Mouse (Mus musculus) embryonic facial prominence, embryonic 13.5 days (tissue): ENCODE results near the gene Epha3. TPM values are rescaled to one million over a fixed set of nuclear protein-coding genes. Genes with fewer than 3 reads are reported as not detected.

Experiments
- ATAC-seq: fragments of 200-750 bp; cut with Nextera tagmentation; 2 replicates; pipeline ENCODE4 v1.8.0; 2017; ENCODE audit warnings: low read depth; ENCODE audit not compliant: insufficient number of reproducible peaks, insufficient read depth, low FRiP score, low TSS enrichment
- H3K27ac ChIP-seq: fragments of 300-500 bp; sonication (generic); 2 replicates; pipeline ENCODE4 v1.5.1; 2015; ENCODE audit warnings: moderate library complexity, mild to moderate bottlenecking, inconsistent platforms
- H3K27me3 ChIP-seq: fragments of 300-500 bp; sonication (generic); 2 replicates; pipeline ENCODE4 v1.6.1; 2015; ENCODE audit warnings: mild to moderate bottlenecking, inconsistent platforms
- H3K36me3 ChIP-seq: fragments of 300-500 bp; sonication (generic); 2 replicates; pipeline ENCODE4 v1.6.1; 2015; ENCODE audit warnings: mild to moderate bottlenecking, inconsistent platforms
- H3K4me1 ChIP-seq: fragments of 300-500 bp; sonication (generic); 2 replicates; pipeline ENCODE4 v1.6.1; 2015; ENCODE audit warnings: inconsistent platforms
- H3K4me2 ChIP-seq: fragments of 300-500 bp; sonication (generic); 2 replicates; pipeline ENCODE4 v1.6.1; 2015; ENCODE audit warnings: moderate library complexity, mild to moderate bottlenecking, inconsistent platforms
- H3K4me3 ChIP-seq: fragments of 300-500 bp; sonication (generic); 2 replicates; pipeline ENCODE4 v1.5.1; 2015; ENCODE audit warnings: mild to moderate bottlenecking, inconsistent platforms
- H3K9ac ChIP-seq: fragments of 300-500 bp; sonication (generic); 2 replicates; pipeline ENCODE4 v1.6.1; 2015; ENCODE audit warnings: mild to moderate bottlenecking, inconsistent platforms
- H3K9me3 ChIP-seq: fragments of 300-500 bp; sonication (generic); 2 replicates; pipeline ENCODE4 v1.6.1; 2016; ENCODE audit warnings: inconsistent platforms
- WGBS: fragments of 180-500 bp; shearing (Covaris S2); methylation state at CpG from one replicate; pipeline ENCODE4 v1.1.7; 2015; ENCODE audit warnings: mixed read lengths; 5-methylcytosine and 5-hydroxymethylcytosine counted together
- polyA plus RNA-seq: library from polyadenylated mRNA; unstranded; fragments of >200 nt; fragmentation: Nextera tagmentation; extraction: Ambion mirVana; gene quantifications from 2 replicates; pipeline ENCODE4 v1.2.1, GENCODE M21; 2015

Epha3 gene
- polyA plus RNA-seq, 1 experiment from 2014 or later, result 72.2 TPM

DNA sequence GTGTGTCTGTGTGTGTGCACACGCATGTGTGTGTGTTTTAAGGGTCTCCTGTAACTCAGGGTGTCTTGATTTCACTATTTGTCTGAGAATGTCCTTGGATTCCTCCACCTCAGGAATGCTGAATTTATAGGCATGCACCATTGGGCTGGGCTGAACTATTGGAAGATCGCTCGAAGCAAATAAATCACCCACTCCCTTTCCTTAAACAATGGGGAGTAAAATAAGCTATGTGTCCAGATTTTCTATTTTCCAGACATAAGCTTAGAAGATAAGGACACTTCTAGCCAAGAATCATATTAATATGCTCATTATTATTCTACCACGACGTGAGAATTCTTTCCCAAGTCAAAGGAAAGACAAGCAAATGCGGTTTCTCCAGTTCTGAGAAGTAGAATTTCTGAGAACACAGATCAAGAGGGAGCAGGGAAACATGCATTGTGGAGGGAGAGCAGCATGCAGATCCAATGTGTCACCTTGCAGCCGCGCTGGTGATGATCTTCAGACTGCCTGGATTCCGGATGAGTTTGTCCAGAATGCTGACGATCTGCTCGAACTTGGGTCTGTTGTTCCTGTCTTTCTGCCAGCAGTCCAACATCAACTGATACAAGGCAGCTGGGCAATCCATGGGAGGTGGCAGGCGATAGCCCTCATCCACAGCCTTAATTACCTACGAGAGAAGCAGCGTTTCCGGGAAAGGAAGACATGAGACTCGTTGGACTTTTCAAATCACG lies 297.7 kb downstream of the Epha3 start:
- Histone ChIP-seq H3K4me2 (no peak overlapping the region), H3K9ac (no peak overlapping the region), H3K4me3 (no peak overlapping the region), H3K9me3 (no peaks in the 10 kb centered on the region), H3K27ac (no peak overlapping the region), H3K27me3 (no peaks in the 10 kb centered on the region), H3K36me3 (no peaks in the 10 kb centered on the region), H3K4me1 (no peaks in the 10 kb centered on the region)
- 87% methylated on average over 17 of the region's 17 CpGs for WGBS
- no peak for ATAC-seq

DNA sequence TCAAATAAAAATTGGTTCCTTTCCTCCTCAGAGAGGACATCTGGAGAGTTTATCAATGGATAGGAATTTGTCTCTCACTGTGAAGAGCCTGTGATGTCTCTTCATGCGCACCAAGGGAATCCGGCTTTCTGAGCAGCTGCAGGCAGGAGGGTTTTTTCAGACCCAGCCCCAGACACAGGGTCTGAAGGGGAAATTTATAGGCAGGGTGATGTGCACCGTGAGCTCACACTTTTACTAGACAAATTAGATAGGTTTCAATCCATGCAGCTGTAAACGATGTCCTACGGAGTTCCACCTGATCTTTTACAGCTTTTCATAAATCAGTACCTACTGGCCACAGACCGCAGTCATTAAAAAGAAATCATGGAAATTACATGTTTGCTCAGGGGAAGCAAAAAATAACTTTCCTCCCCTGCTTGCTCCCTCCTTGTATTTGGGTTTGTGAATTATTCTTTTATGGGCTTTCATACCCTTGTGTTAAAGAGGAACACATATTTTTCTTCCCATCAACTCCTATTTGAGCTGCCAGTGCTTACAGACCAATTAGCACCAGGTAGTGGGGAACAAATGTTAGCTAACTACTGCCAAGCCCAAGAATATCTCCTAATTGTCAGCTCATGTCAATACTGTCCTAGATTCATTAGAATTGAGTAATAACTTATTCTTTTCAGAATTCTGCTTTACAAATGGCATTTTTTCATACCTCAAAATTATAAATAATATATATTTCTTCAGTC lies 307.4 kb downstream of the Epha3 start:
- H3K36me3 ChIP-seq, result no peaks in the 10 kb centered on the region
- no peak overlapping the region for H3K27ac ChIP-seq
- ATAC-seq, result no peak
- no peak overlapping the region for H3K4me3 ChIP-seq
- no peaks in the 10 kb centered on the region for H3K4me1 ChIP-seq
- WGBS, result 56% methylated on average over 6 of the region's 6 CpGs
- no peak overlapping the region for H3K4me2 ChIP-seq
- no peaks in the 10 kb centered on the region for H3K9me3 ChIP-seq
- H3K9ac ChIP-seq, result no peak overlapping the region
- H3K27me3 ChIP-seq, result no peaks in the 10 kb centered on the region

DNA sequence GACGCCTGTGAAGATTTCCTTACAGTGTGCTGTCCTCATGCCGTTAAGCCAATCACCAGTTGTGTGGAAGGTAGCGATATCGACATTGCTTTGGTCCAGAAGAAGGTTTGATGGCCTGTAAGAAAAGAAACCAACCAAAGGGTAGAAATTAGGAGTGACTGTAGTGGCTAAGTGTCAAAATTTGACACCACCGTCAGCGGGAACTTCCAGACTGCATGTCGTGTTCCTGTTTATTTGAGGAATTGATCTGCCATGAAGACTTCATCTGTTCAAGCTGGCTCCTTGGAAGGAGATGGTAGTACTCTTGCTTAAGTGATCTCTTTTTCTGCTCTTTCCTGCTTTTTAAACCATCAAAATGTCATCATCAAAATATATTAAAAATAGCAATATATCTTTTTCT lies 311.4 kb downstream of the Epha3 start:
- H3K27ac ChIP-seq, result no peak overlapping the region
- H3K4me1 ChIP-seq, result no peaks in the 10 kb centered on the region
- no peak overlapping the region for H3K4me3 ChIP-seq
- no peak overlapping the region for H3K9ac ChIP-seq
- no peaks in the 10 kb centered on the region for H3K27me3 ChIP-seq
- no peak overlapping the region for H3K4me2 ChIP-seq
- no peaks in the 10 kb centered on the region for H3K9me3 ChIP-seq
- no peaks in the 10 kb centered on the region for H3K36me3 ChIP-seq
- 90% methylated on average over 7 of the region's 7 CpGs for WGBS
- ATAC-seq, result no peak

DNA sequence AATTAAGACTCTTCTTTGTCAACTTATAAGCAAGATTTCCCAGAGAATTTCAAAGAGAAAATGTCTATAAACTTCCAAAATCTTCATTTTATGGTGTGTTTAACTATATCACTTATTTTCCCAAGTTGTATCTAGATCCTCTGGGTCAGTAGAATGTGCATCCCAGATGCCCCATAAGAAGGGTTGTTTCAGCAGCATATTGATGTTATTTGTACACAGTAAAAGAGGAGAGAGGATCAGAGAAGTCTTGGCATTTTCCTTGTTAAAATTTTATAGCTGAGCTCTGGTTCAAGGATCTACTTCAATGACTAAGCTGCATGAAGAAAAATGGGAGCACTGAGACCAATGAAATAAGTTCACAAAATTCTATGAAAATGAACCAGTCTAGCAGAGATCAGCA lies 324.5 kb downstream of the Epha3 start:
- Histone ChIP-seq H3K36me3 (no peaks in the 10 kb centered on the region), H3K4me3 (no peak overlapping the region), H3K27me3 (no peaks in the 10 kb centered on the region), H3K9ac (no peak overlapping the region), H3K4me1 (no peaks in the 10 kb centered on the region), H3K4me2 (no peak overlapping the region), H3K9me3 (no peaks in the 10 kb centered on the region), H3K27ac (no peak overlapping the region)
- ATAC-seq, result no peak

DNA sequence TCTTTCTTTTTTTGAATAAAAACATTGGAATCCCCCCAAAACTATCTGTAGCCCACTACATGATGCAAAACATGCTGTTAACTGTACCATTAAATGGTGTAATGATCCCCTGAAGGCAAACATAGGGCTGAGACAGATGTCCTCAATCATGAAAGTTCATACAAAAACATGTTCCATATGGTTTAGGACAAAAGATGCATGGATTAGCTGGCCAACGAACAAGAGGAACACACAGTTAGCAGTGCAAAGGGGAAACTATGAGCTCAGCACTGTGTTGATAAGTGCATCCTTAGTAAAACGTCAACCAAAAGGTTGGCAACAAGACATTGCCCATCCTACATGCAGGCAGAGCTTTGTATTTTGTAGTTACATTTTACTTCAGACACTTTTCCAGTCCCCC lies 335.2 kb downstream of the Epha3 start:
- H3K9me3 ChIP-seq, result no peaks in the 10 kb centered on the region
- no peak overlapping the region for H3K4me2 ChIP-seq
- no peaks in the 10 kb centered on the region for H3K36me3 ChIP-seq
- peaks cover 4% of the 10 kb centered on the region; the same call in 1 of the 2 replicates for H3K4me1 ChIP-seq
- no peak for ATAC-seq
- no peak overlapping the region for H3K27ac ChIP-seq
- H3K27me3 ChIP-seq, result no peaks in the 10 kb centered on the region
- H3K9ac ChIP-seq, result no peak overlapping the region
- 17% methylated on average over 2 of the region's 2 CpGs for WGBS
- H3K4me3 ChIP-seq, result no peak overlapping the region

DNA sequence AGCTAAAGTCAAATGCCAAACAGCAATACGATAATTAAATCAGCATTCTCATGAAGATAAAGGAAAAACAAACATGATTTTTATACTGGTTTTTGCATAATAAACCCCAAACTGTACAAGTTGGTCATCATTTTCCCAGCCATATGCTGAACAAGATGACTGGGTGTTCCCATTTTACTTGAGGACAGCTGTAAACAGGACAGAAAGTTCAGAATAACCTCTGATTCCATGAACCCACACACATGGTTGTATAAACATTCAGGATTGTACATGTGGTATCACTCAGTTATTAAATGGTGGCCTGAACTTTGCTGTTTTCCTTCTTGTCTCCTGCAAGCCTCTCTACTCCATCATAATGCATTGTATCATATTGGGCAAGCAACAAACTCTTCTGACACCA lies 346.3 kb downstream of the Epha3 start:
- 90% methylated on average over 1 of the region's 1 CpGs for WGBS
- no peaks in the 10 kb centered on the region for H3K4me1 ChIP-seq

DNA sequence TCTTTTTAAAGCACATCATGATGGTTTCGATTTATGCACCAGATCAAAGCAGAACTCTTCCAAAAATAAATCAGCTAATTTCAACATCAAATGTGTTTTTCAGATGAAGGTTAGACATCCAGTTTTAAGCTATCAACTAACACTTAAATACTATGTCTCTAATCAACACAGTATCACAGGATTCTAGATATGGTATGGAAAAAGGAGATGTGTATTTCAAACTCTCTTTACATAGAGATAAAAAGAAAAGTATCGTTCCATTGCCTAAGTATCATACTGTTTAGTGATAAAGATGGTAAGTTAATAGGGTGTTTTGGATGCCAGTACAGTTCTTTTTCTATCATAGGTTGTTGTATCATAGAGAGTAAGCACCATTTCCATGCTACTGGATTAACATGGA lies 353.9 kb downstream of the Epha3 start:
- Histone ChIP-seq H3K36me3 (no peaks in the 10 kb centered on the region), H3K4me3 (no peak overlapping the region), H3K27ac (no peak overlapping the region), H3K9me3 (no peaks in the 10 kb centered on the region), H3K9ac (no peak overlapping the region), H3K4me1 (no peaks in the 10 kb centered on the region), H3K4me2 (no peak overlapping the region), H3K27me3 (no peaks in the 10 kb centered on the region)
- WGBS, result 77% methylated on average over 2 of the region's 2 CpGs
- no peak for ATAC-seq

More for the DNA sequence above, 346.3 kb downstream of the Epha3 start:
- Histone ChIP-seq H3K4me2 (no peak overlapping the region), H3K27me3 (no peaks in the 10 kb centered on the region), H3K36me3 (no peaks in the 10 kb centered on the region), H3K4me3 (no peak overlapping the region), H3K9me3 (no peaks in the 10 kb centered on the region), H3K27ac (no peak overlapping the region), H3K9ac (no peak overlapping the region)
- ATAC-seq, result no peak

DNA sequence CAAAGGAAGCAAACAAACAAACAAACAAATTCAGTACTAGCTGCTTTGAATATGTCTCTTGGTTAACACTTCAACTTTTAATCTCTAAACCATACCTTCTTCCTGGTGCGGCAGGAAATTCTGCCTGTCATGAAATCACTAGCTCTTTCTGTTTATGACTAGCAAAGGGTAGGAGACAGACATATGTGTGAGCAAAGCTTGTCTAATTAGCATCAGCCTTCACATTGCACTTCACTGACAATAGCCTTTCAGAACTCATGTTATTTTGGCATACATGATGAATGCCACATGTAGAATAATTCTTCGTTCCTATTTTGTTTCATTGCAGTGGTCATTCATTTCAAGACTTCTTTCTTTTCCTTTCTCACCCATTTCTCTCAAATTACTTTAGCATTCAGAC lies 357.5 kb downstream of the Epha3 start:
- Histone ChIP-seq H3K9ac (no peak overlapping the region), H3K4me3 (no peak overlapping the region), H3K36me3 (no peaks in the 10 kb centered on the region), H3K9me3 (no peaks in the 10 kb centered on the region), H3K27ac (no peak overlapping the region), H3K4me2 (no peak overlapping the region), H3K27me3 (no peaks in the 10 kb centered on the region), H3K4me1 (no peaks in the 10 kb centered on the region)
- 57% methylated on average over 2 of the region's 2 CpGs for WGBS
- ATAC-seq, result no peak

DNA sequence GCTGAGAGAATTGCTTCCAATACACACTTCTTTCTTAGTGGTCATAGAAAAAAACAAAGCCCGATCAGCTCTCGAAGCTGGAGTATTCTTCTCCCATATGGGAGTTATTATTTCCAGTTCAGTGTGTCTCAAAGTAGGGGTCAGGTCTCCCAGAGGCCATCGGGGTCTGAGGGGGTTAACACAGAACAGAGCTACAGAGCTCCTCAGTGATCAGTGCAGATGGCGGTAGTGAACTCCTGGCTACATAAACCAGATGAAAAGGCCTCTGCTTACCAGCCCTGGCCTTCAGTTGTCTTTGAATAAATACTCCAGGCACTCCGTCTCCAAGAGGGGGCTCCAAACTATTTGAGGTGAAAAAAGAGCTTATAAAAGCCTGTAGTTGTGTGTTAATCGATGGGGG lies 362.5 kb downstream of the Epha3 start:
- H3K36me3 ChIP-seq, result no peaks in the 10 kb centered on the region
- no peak overlapping the region for H3K9ac ChIP-seq
- 33% methylated on average over 6 of the region's 6 CpGs for WGBS
- no peak overlapping the region for H3K4me3 ChIP-seq
- H3K9me3 ChIP-seq, result no peaks in the 10 kb centered on the region
- no peak for ATAC-seq
- H3K27ac ChIP-seq, result no peak overlapping the region
- no peak overlapping the region for H3K4me2 ChIP-seq
- H3K27me3 ChIP-seq, result no peaks in the 10 kb centered on the region
- H3K4me1 ChIP-seq, result no peaks in the 10 kb centered on the region

DNA sequence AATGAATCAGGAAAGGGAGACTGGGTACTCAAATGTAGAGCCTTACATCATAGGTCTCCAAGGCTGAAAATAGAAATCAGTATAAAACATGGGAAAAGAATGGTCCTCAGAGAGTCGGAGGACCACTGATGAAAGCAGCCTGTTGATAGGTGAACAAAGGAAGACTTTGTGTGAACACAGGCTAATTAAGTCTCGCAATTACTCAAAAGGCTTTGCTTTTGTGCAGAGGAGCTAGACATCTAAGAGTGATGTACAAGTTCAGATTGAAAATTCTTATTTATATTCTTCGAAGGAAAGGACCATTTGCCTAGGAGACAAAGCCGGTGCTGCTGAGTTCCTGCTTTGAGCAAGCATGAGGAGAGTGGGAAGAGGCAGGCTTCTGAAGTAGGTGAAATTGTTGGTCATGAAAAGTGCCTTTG lies 363.0 kb downstream of the Epha3 start:
- 42% methylated on average over 4 of the region's 4 CpGs for WGBS
- Histone ChIP-seq H3K4me2 (no peak overlapping the region), H3K27ac (no peak overlapping the region), H3K9me3 (no peaks in the 10 kb centered on the region), H3K9ac (no peak overlapping the region), H3K4me3 (no peak overlapping the region), H3K27me3 (no peaks in the 10 kb centered on the region), H3K36me3 (no peaks in the 10 kb centered on the region), H3K4me1 (no peaks in the 10 kb centered on the region)
- ATAC-seq, result no peak
